Mouse (Mus musculus) myocyte (in vitro differentiated cells): ENCODE data around the gene Pitx1.

Experiments
- POLR2A ChIP-seq: IDR thresholded peaks from one replicate; pipeline ENCODE4 v1.6.1; 2011; ENCODE audit warnings: low read depth, mild to moderate bottlenecking, control low read depth, moderate library complexity; ENCODE audit not compliant: insufficient read length
- SRF ChIP-seq: IDR thresholded peaks from one replicate; pipeline ENCODE4 v1.6.1; 2011; ENCODE audit warnings: low read depth; ENCODE audit not compliant: control insufficient read depth, insufficient read length

GRCm38 (mm10) chr13:55881431-55882202 is 45.6 kb upstream of the Pitx1 start:
- TF ChIP-seq SRF (no peak), POLR2A (no peak)
